Mouse (Mus musculus) lung, adult 2 months (tissue): Measurements from ENCODE around the gene Esrrg.

Experiments used
- CTCF ChIP-seq: fragments of 200-500 bp; IDR thresholded peaks from 2 replicates; pipeline ENCODE4 v1.5.1; 2011; ENCODE audit warnings: mild to moderate bottlenecking, low read length, control low read depth; ENCODE audit not compliant: insufficient read depth
- POLR2A ChIP-seq: fragments of 200-500 bp; IDR thresholded peaks from 2 replicates; pipeline ENCODE4 v1.6.1; 2011; ENCODE audit warnings: low read depth, mild to moderate bottlenecking, control low read depth, low read length, borderline replicate concordance; ENCODE audit errors: extremely low read depth

GRCm38 (mm10) chr1:187731171-187731570, 122.6 kb downstream of the Esrrg start:
- TF ChIP-seq CTCF (no peak), POLR2A (no peak)
